In the genomic region with DNA sequence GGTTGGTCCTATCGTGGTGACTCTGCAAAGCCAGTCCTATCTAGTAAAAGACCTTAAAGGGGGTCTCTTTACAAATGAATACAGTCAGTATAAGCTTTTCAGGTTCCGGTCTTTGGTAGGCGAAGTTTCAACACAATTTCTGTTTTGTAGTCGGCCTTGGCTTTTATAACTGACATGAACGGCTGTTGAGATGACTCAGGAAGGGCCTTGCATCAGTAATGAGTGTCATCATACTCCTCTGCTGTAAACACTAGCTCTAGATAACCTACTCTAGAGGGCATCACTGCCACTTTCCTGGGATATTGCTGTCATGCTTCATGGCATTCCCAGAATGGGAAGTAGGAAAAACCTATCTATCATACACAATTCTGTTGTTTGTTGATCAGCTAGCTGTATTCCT, we compare ENCODE assay signal across 18 mouse cellular contexts.
DNase-seq lines count a peak whose midpoint lies in the region; TF ChIP-seq lines count a peak whose summit lies in the region.
"Had no signal": no experiment of that assay in that cellular context is flagged by ENCODE, and none has a peak within 500 bp of the region (broad histone marks: within the 10 kb centered on the region; RNA-seq: fewer than 3 reads in every experiment).

No protein-coding gene starts in this region.

- TF ChIP-seq POLR2A in myocyte (IDR thresholded peaks at IDR 0.05; ENCODE audit: insufficient read length, low read depth): no peak

- no peaks in the 10 kb centered on the region for H3K36me3 ChIP-seq in myocyte (ENCODE audit: control insufficient read depth, insufficient read depth)
- H3K36me3 ChIP-seq: embryonic facial prominence, embryonic 10.5 days; heart, embryonic 12.5 days; hindbrain, embryonic 15.5 days had no signal

- H3K4me3 ChIP-seq in myocyte: no peak overlapping the region
- H3K4me3 ChIP-seq: embryonic facial prominence, embryonic 10.5 days; forebrain, embryonic 13.5 days; heart, embryonic 12.5 days; hindbrain, embryonic 15.5 days had no signal

- H3ac ChIP-seq in myocyte (ENCODE audit: control insufficient read depth, insufficient read length): no peak overlapping the region

- DNase-seq in adrenal gland, adult (ENCODE audit: inconsistent age in 2 of 2, low spot score in 1 of 2): peak; percentile 29 to 85
- no peak for DNase-seq in adrenal gland, postnatal 4 days (ENCODE audit: low spot score in 2 of 2)
- DNase-seq in 416B (ENCODE audit: low read depth): peak; percentile 75
- DNase-seq in adrenal gland, postnatal 36 days: peak; percentile 27 to 38
- no peak for DNase-seq in urinary bladder, adult 2 months (ENCODE audit: low spot score)
- no peak for DNase-seq in thymus, postnatal 0 days (ENCODE audit: low spot score)
- DNase-seq: cerebellum, adult 18-20 months; cerebellum, postnatal 10 days; forebrain, postnatal 0 days; gastrocnemius, postnatal 14 days; kidney, adult 11 months had no signal

- H3K79me2 ChIP-seq in myocyte (ENCODE audit: control insufficient read depth, insufficient read depth): no peaks in the 10 kb centered on the region

- H3K27me3 ChIP-seq in myocyte (ENCODE audit: control insufficient read depth, insufficient read depth, insufficient read length): no peaks in the 10 kb centered on the region
- H3K27me3 ChIP-seq: CH12.LX; forebrain, embryonic 13.5 days; heart, embryonic 12.5 days; hindbrain, embryonic 15.5 days; Patski had no signal

- no peak overlapping the region for H3K4me2 ChIP-seq in myocyte (ENCODE audit: low read depth)
- H3K4me2 ChIP-seq: forebrain, embryonic 13.5 days; heart, embryonic 12.5 days; hindbrain, embryonic 15.5 days had no signal

TF ChIP-seq in myocyte, 11 proteins besides CTCF, POLR2A, EP300 and RAD21:
- TF ChIP-seq MYOD1 (IDR thresholded peaks at IDR 0.05; ENCODE audit: control insufficient read depth in 1 of 3, insufficient read length in 2 of 3, low read depth in 2 of 3): peak in 2 of 3 experiments; percentile 12 to 71
- TF ChIP-seq MAX (IDR thresholded peaks at IDR 0.05; ENCODE audit: low read depth): no peak
- TF ChIP-seq E2F4 (IDR thresholded peaks at IDR 0.05; ENCODE audit: insufficient read depth): no peak
- no peak for TF ChIP-seq TCF3 (IDR thresholded peaks at IDR 0.05; ENCODE audit: insufficient read length, low read depth)
- TF ChIP-seq REST (IDR thresholded peaks at IDR 0.05; ENCODE audit: insufficient read depth, insufficient read length): no peak
- peak; percentile 72; the same call in 1 of the 2 replicates for TF ChIP-seq CEBPB (IDR thresholded peaks at IDR 0.05; ENCODE audit: insufficient read depth, poor library complexity, severe bottlenecking)
- no peak for TF ChIP-seq POLR2AphosphoS2 (IDR thresholded peaks at IDR 0.05; ENCODE audit: insufficient read length, low read depth)
- no peak for TF ChIP-seq MYOG (IDR thresholded peaks at IDR 0.05; ENCODE audit: control insufficient read depth in 1 of 3, insufficient read depth in 1 of 3, insufficient read length in 2 of 3, low read depth in 2 of 3)
- no peak for TF ChIP-seq USF1 (IDR thresholded peaks at IDR 0.05; ENCODE audit: low read depth)
- no peak for TF ChIP-seq SRF (IDR thresholded peaks at IDR 0.05; ENCODE audit: control insufficient read depth, insufficient read length, low read depth)
- TF ChIP-seq TCF12 (IDR thresholded peaks at IDR 0.05; ENCODE audit: insufficient read depth, poor library complexity, severe bottlenecking): no peak

Comparison
In these comparisons a context has a peak if more than half of its experiments do, and no peak if none do; other contexts are left out.
1. DNase-seq: peak in adrenal gland, adult (2 of 2), 416B (single experiment) and adrenal gland, postnatal 36 days (2 of 2); none in adrenal gland, postnatal 4 days (0 of 2), urinary bladder, adult 2 months (single experiment) and thymus, postnatal 0 days (single experiment).